Mouse (Mus musculus) Patski (cell line): ENCODE results near the gene Lrba. TPM values are rescaled to one million over a fixed set of nuclear protein-coding genes. Genes with fewer than 3 reads are reported as not detected.

Experiments used
- ATAC-seq: fragments of 100-300 bp; one replicate; pipeline ENCODE4 v1.8.0; 2021
- CTCF ChIA-PET: fragments of 350-600 bp; sonication (Branson Sonifier 250); formaldehyde crosslinking; loops from one replicate; lab custom pipeline; 2022; ENCODE audit warnings: inconsistent platforms; lab: Charles Lee
- POLR2A ChIA-PET: fragments of 350-600 bp; sonication (Branson Sonifier 250); formaldehyde crosslinking; loops from one replicate; lab custom pipeline; 2022; ENCODE audit warnings: antibody characterized with exemption, inconsistent platforms; lab: Charles Lee
- DNase-seq: peaks from one replicate; pipeline ENCODE4 v3.0.0-alpha.2; 2011; ENCODE audit warnings: low read depth, low spot score
- H3K27me3 ChIP-seq: fragments of 371-371 bp; one replicate; pipeline ENCODE4 v1.5.1; 2021
- CTCF ChIP-seq: fragments of 100-300 bp; IDR thresholded peaks from one replicate; pipeline ENCODE4 v1.5.1; 2021
- in situ Hi-C: fragments of 300-500 bp; cut with MboI; formaldehyde crosslinking; loops from 3 replicates; pipeline ENCODE4 v1.11.1; 2018; ENCODE audit warnings: low pct_unique_long_range_greater_than_20kb, mixed read lengths
- polyA plus RNA-seq: library from polyadenylated mRNA; unstranded; gene quantifications from one replicate; pipeline ENCODE4 v1.2.3, GENCODE M21; 2021

The Lrba gene
- polyA plus RNA-seq, 1 experiment from 2014 or later = 35.1 TPM

- no peak for TF ChIP-seq CTCF
- ATAC-seq (no peak), DNase-seq (no peak)
- ChIA-PET POLR2A (interaction anchor here (0.7 to 0.8 kb wide), 3 partner anchors 11 to 57 kb away, joined by 3 to 8 read pairs (median 5); no protein-coding TSS in a partner anchor), CTCF (interaction anchor here (0.6 kb wide), 1 partner anchor 24 kb away, joined by 3 read pairs; no protein-coding TSS in a partner anchor)
- in situ Hi-C loops = no loop called here
- no peaks in the 10 kb centered on the region for H3K27me3 ChIP-seq
These were observed 19.7 kb upstream of the Lrba start for GRCm38 (mm10) chr3:86204608-86205358.

- ChIA-PET POLR2A (no interaction called here), CTCF (interaction anchor here (1.3 kb wide), 1 partner anchor 11 kb away, joined by 4 read pairs; no protein-coding TSS in a partner anchor)
- H3K27me3 ChIP-seq = peaks cover 3% of the 10 kb centered on the region
- TF ChIP-seq CTCF = no peak
- ATAC-seq = no peak
- DNase-seq = no peak
- in situ Hi-C loops = no loop called here
These were observed 17.9 kb upstream of the Lrba start for GRCm38 (mm10) chr3:86206556-86206955.

- POLR2A ChIA-PET = interaction anchor here (0.7 kb wide), 1 partner anchor 1349 kb away, joined by 7 read pairs; no protein-coding TSS in a partner anchor
- no peak for TF ChIP-seq CTCF
- CTCF ChIA-PET = no interaction called here
- in situ Hi-C loops = no loop called here
- ATAC-seq (no peak), DNase-seq (no peak)
- H3K27me3 ChIP-seq = peaks cover 17% of the 10 kb centered on the region
These were observed 14.1 kb upstream of the Lrba start for GRCm38 (mm10) chr3:86210267-86210939.

- no peak for DNase-seq
- ATAC-seq = no peak
- in situ Hi-C loops = no loop called here
- ChIA-PET CTCF (no interaction called here), POLR2A (interaction anchor here (0.7 kb wide), 1 partner anchor 1350 kb away, joined by 7 read pairs; no protein-coding TSS in a partner anchor)
- TF ChIP-seq CTCF = no peak
- peaks cover 19% of the 10 kb centered on the region for H3K27me3 ChIP-seq
These were observed 13.5 kb upstream of the Lrba start for GRCm38 (mm10) chr3:86210959-86211358.

GRCm38 (mm10) chr3:86214248-86214647, 10.2 kb upstream of the Lrba start:
- H3K27me3 ChIP-seq = peaks cover 28% of the 10 kb centered on the region
- DNase-seq (no peak), ATAC-seq (no peak)
- POLR2A ChIA-PET = no interaction called here
- CTCF ChIA-PET = interaction anchor here (1.6 kb wide), 1 partner anchor 9 kb away, joined by 4 read pairs; no protein-coding TSS in a partner anchor
- in situ Hi-C loops = no loop called here
- no peak for TF ChIP-seq CTCF

- CTCF ChIA-PET = no interaction called here
- TF ChIP-seq CTCF = no peak
- peaks cover 7% of the 10 kb centered on the region for H3K27me3 ChIP-seq
- in situ Hi-C loops = loop anchor here (5.0 kb wide), 1 partner anchor 81 kb away; the partner anchor contains the start of gene Rps3a1
- ATAC-seq = peak; percentile 85
- DNase-seq = peak; percentile 65
- POLR2A ChIA-PET = interaction anchor here (0.8 to 1.1 kb wide), 2 partner anchors 21 to 83 kb away, joined by 3 to 5 read pairs; no protein-coding TSS in a partner anchor
These were observed 706 bp upstream of the Lrba start for GRCm38 (mm10) chr3:86223634-86224313.

GRCm38 (mm10) chr3:86224314-86224563, 241 bp upstream of the Lrba start:
- no peak for DNase-seq
- no peak for TF ChIP-seq CTCF
- peaks cover 2% of the 10 kb centered on the region for H3K27me3 ChIP-seq
- ChIA-PET POLR2A (interaction anchor here (0.8 to 1.1 kb wide), 2 partner anchors 21 to 84 kb away, joined by 3 to 5 read pairs; no protein-coding TSS in a partner anchor), CTCF (no interaction called here)
- ATAC-seq = no peak
- in situ Hi-C loops = loop anchor here (5.0 kb wide), 1 partner anchor 82 kb away; the partner anchor contains the start of gene Rps3a1

- DNase-seq (no peak), ATAC-seq (no peak)
- no peaks in the 10 kb centered on the region for H3K27me3 ChIP-seq
- no peak for TF ChIP-seq CTCF
- CTCF ChIA-PET = interaction anchor here (0.7 kb wide), 1 partner anchor 1134 kb away, joined by 3 read pairs; no protein-coding TSS in a partner anchor
- POLR2A ChIA-PET = interaction anchor here (0.7 kb wide), 1 partner anchor 65 kb away, joined by 4 read pairs; no protein-coding TSS in a partner anchor
- in situ Hi-C loops = no loop called here
These were observed 7.1 kb downstream of the Lrba start for GRCm38 (mm10) chr3:86231532-86232086.

- ChIA-PET CTCF (no interaction called here), POLR2A (no interaction called here)
- in situ Hi-C loops = no loop called here
- H3K27me3 ChIP-seq = no peaks in the 10 kb centered on the region
- DNase-seq (no peak), ATAC-seq (no peak)
- no peak for TF ChIP-seq CTCF
These were observed 22.7 kb downstream of the Lrba start for GRCm38 (mm10) chr3:86247193-86247592.

GRCm38 (mm10) chr3:86251212-86251611, 26.7 kb downstream of the Lrba start:
- TF ChIP-seq CTCF = no peak
- POLR2A ChIA-PET = no interaction called here
- CTCF ChIA-PET = no interaction called here
- in situ Hi-C loops = no loop called here
- no peaks in the 10 kb centered on the region for H3K27me3 ChIP-seq
- ATAC-seq (no peak), DNase-seq (no peak)
